Comparison of ENCODE assay signal across 10 mouse cellular contexts in the genomic region with DNA sequence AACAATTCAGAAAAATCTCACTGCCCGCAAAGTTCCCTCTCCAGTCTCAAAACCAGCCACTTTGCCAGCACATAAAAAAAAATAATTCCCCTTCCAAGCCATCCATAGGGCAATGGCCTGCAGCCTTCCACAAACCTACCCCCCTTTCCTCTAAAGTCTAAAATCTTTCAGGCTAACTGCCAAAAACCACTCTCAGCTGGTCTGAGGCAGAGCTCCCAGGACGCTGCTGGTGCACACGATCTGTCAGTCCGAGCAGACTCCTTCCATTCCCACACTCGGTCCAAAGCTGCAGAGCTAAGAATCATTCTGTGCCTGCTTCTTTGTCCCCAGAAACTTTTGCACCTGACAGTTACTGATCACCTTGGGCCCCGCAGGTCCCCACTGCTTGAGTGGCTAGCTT. TPM values are rescaled to one million over a fixed set of nuclear protein-coding genes. Genes with fewer than 3 reads are reported as not detected.
DNase-seq lines count a peak whose midpoint lies in the region; ATAC-seq lines count a peak whose summit lies in the region.
"Had no signal": no experiment of that assay in that cellular context is flagged by ENCODE, and none has a peak within 500 bp of the region (broad histone marks: within the 10 kb centered on the region; RNA-seq: fewer than 3 reads in every experiment).

No protein-coding gene starts in this region.

- no peaks in the 10 kb centered on the region for H3K27me3 ChIP-seq in heart, embryonic 11.5 days (ENCODE audit: control insufficient read depth, insufficient read depth, low read length)
- no peaks in the 10 kb centered on the region for H3K27me3 ChIP-seq in hindbrain, embryonic 16.5 days (replicated peaks; ENCODE audit: control insufficient read depth, insufficient read depth, low read length)
- H3K27me3 ChIP-seq in limb, embryonic 15.5 days = no peaks in the 10 kb centered on the region

- no peaks in the 10 kb centered on the region for H3K36me3 ChIP-seq in heart, embryonic 11.5 days (ENCODE audit: control insufficient read depth, insufficient read depth, low read length)
- peaks cover 9% of the 10 kb centered on the region; the same call in 1 of the 2 replicates for H3K36me3 ChIP-seq in hindbrain, embryonic 16.5 days (ENCODE audit: control insufficient read depth, insufficient read depth, low read length)
- no peaks in the 10 kb centered on the region for H3K36me3 ChIP-seq in limb, embryonic 15.5 days

- no peak for ATAC-seq in heart, embryonic 11.5 days (replicated peaks; ENCODE audit: insufficient number of reproducible peaks, low FRiP score, low TSS enrichment)
- peak; percentile 69 for ATAC-seq in hindbrain, embryonic 16.5 days
- no peak for ATAC-seq in limb, embryonic 15.5 days (ENCODE audit: insufficient number of reproducible peaks, low FRiP score, low TSS enrichment, low read depth)

- WGBS in heart, embryonic 11.5 days (ENCODE audit: insufficient replicate concordance) = 49% methylated on average over 6 of the region's 6 CpGs
- 43% methylated on average over 6 of the region's 6 CpGs for WGBS in hindbrain, embryonic 16.5 days
- WGBS in limb, embryonic 15.5 days = 24% methylated on average over 6 of the region's 6 CpGs

- no peak overlapping the region for H3K4me3 ChIP-seq in heart, embryonic 11.5 days (ENCODE audit: low read depth, low read length)
- no peak overlapping the region for H3K4me3 ChIP-seq in hindbrain, embryonic 16.5 days (ENCODE audit: low read length)
- no peak overlapping the region for H3K4me3 ChIP-seq in limb, embryonic 15.5 days

- H3K27ac ChIP-seq in heart, embryonic 11.5 days (ENCODE audit: low read depth, low read length) = no peak overlapping the region; the same call in 1 of the 2 replicates
- H3K27ac ChIP-seq in hindbrain, embryonic 16.5 days (ENCODE audit: low read depth, low read length) = peak overlapping the region; percentile 42
- H3K27ac ChIP-seq in limb, embryonic 15.5 days = peak overlapping the region; percentile 48; the same call in 1 of the 2 replicates
- H3K27ac ChIP-seq: macrophage had no signal

- H3K9ac ChIP-seq in heart, embryonic 11.5 days (ENCODE audit: low read depth, low read length) = 0 out of 2 replicates have a peak overlapping the region, but pooled peaks have one; percentile 34
- H3K9ac ChIP-seq in hindbrain, embryonic 16.5 days (ENCODE audit: low read depth, low read length) = peak overlapping the region; percentile 23; the same call in 1 of the 2 replicates
- no peak overlapping the region for H3K9ac ChIP-seq in limb, embryonic 15.5 days

- no peak overlapping the region for H3K4me2 ChIP-seq in heart, embryonic 11.5 days
- no peak overlapping the region for H3K4me2 ChIP-seq in hindbrain, embryonic 16.5 days (ENCODE audit: low read length)
- H3K4me2 ChIP-seq in limb, embryonic 15.5 days = no peak overlapping the region

- no peaks in the 10 kb centered on the region for H3K9me3 ChIP-seq in heart, embryonic 11.5 days (replicated peaks; ENCODE audit: control insufficient read depth, low read length)
- no peaks in the 10 kb centered on the region for H3K9me3 ChIP-seq in hindbrain, embryonic 16.5 days (ENCODE audit: control insufficient read depth, low read length)
- H3K9me3 ChIP-seq in limb, embryonic 15.5 days = no peaks in the 10 kb centered on the region

- no peak for DNase-seq in heart, adult 9 months (ENCODE audit: low spot score in 2 of 2)
- peak; percentile 87 for DNase-seq in adipocyte (ENCODE audit: low spot score)
- no peak for DNase-seq in cerebellum, adult 11-12 months
- no peak for DNase-seq in adrenal gland, postnatal 25 days
- DNase-seq in adrenal gland, postnatal 10 days = no peak
- DNase-seq: right cerebral cortex, adult 18-20 months had no signal

- peaks cover 8% of the 10 kb centered on the region; the same call in 1 of the 2 replicates for H3K4me1 ChIP-seq in heart, embryonic 11.5 days (ENCODE audit: control insufficient read depth, insufficient read depth, low read length)
- peaks cover 4% of the 10 kb centered on the region for H3K4me1 ChIP-seq in hindbrain, embryonic 16.5 days (ENCODE audit: control insufficient read depth, insufficient read depth, low read depth, low read length)
- peaks cover 17% of the 10 kb centered on the region for H3K4me1 ChIP-seq in limb, embryonic 15.5 days

RNA-seq across cellular contexts. Expression of a gene that starts 22.1 kb away (rescaled TPM):
- 15.4 and 18.9 TPM in 2 replicates for polyA plus RNA-seq in heart, embryonic 11.5 days (2014; fragmentation: Nextera tagmentation; extraction: Ambion mirVana)
- 32.4 and 37.4 TPM in 2 replicates for polyA plus RNA-seq in hindbrain, embryonic 16.5 days (2015; fragmentation: Nextera tagmentation; extraction: Ambion mirVana)
- polyA plus RNA-seq in limb, embryonic 15.5 days (2015; fragmentation: Nextera tagmentation; extraction: Ambion mirVana) = 24.9 and 25.4 TPM in 2 replicates
- total RNA-seq in adrenal gland, postnatal 25 days (2021) = 27.9 and 31.3 TPM in 2 replicates
- 10 to 100 TPM; 18.1 to 24.6 TPM for total RNA-seq in adrenal gland, postnatal 10 days (2021)

RNA-seq across cellular contexts. Expression of a gene that starts 25.8 kb away (rescaled TPM):
- polyA plus RNA-seq in heart, embryonic 11.5 days (2014; fragmentation: Nextera tagmentation; extraction: Ambion mirVana) = 2.3 and 3.1 TPM in 2 replicates
- polyA plus RNA-seq in hindbrain, embryonic 16.5 days (2015; fragmentation: Nextera tagmentation; extraction: Ambion mirVana) = 26.4 and 31.2 TPM in 2 replicates
- 4.9 and 7.4 TPM in 2 replicates for polyA plus RNA-seq in limb, embryonic 15.5 days (2015; fragmentation: Nextera tagmentation; extraction: Ambion mirVana)
- 18.3 and 20.5 TPM in 2 replicates for total RNA-seq in adrenal gland, postnatal 25 days (2021)
- 10 to 100 TPM; 22.0 to 29.0 TPM for total RNA-seq in adrenal gland, postnatal 10 days (2021)

RNA-seq across cellular contexts. Expression of a gene that starts 41.2 kb away (rescaled TPM):
- polyA plus RNA-seq in heart, embryonic 11.5 days (2014; fragmentation: Nextera tagmentation; extraction: Ambion mirVana) = 219 and 233 TPM in 2 replicates
- 123 and 134 TPM in 2 replicates for polyA plus RNA-seq in hindbrain, embryonic 16.5 days (2015; fragmentation: Nextera tagmentation; extraction: Ambion mirVana)
- polyA plus RNA-seq in limb, embryonic 15.5 days (2015; fragmentation: Nextera tagmentation; extraction: Ambion mirVana) = 166 and 185 TPM in 2 replicates
- total RNA-seq in adrenal gland, postnatal 25 days (2021) = 234 and 249 TPM in 2 replicates
- 100 to 1,000 TPM; 171 to 182 TPM for total RNA-seq in adrenal gland, postnatal 10 days (2021)
